Mouse (Mus musculus) gastrocnemius, adult 8-10 months (tissue): ENCODE results near the gene Armc3. TPM values are rescaled to one million over a fixed set of nuclear protein-coding genes. Genes with fewer than 3 reads are reported as not detected.
"Not testable (repeated sequence)": the region's sequence is repeated elsewhere in the genome, so short reads cannot be mapped to it uniquely, and the experiment has no call there.

Experiments
- DNase-seq, 2 experiments: peaks; one replicate each; pipeline ENCODE4 v3.0.0; 2022; ENCODE audit warnings: low spot score in 2 of 2
- total RNA-seq, 4 experiments: library from RNA; stranded (reverse); gene quantifications; 2 replicates each; pipeline ENCODE4 v1.2.4; 2022

The Armc3 gene
- total RNA-seq, 4 experiments from 2014 or later = not detected

DNA sequence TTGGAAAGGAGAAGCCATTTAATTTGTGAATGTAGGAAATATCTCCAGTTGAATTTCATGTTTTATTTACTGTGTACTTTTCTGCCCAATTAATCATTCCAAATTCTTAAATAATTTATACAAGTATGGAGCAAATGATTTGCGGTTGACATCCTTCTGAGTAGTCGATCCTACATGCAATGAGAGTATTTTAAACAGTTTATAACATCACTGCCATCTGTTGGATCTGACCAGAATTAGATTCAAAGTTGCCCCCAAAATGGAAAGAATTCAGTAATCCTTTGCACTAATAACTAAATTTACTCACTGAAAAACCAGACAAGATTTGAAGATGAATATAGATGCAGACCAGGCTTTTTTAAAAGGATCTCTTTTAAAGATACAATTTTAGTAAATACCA lies 75.5 kb downstream of the Armc3 start:
- DNase-seq = no peak

DNA sequence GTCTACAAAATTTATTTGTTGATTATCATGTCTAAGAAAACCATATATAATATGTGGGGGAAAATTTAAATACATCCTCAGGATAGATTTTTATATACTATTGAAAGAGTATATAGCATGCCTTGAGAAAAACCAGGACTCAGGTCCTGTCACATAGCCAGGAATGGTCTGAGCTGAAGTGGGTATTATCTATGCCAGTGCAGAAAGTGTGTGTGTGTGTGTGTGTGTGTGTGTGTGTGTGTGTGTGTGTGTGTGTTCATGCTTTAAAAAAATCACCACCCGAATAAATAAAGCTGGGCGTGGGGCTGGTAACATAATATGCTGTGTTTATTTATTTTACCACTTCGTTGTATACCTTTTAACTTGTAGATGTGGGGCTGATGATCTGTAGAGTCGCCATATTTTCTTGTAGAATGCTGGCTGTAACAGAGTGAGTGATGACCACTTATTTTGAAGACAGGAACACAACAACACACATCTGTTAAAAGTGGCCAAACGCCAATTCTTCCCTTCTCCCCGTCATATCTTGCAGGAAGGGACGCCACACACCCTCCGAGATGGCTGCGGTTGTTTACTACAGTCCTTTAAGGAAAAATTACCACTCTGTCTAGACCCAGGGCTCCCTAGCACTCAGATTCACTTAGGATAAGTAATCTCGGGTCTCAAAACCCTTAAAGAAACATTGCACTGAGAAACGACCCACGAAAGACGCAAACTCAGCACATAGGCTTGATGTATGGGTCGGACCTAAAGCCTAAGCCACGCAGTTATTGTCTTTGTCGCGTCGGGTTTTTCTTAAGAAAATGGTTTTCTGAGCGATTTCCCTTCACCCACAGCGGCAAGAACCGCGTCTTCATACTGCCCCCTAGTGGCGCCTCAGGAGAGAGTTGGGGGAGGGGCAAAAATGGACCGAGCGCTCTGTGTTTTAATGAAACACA lies 76.8 kb downstream of the Armc3 start:
- DNase-seq = peak; percentile 34 to 41

DNA sequence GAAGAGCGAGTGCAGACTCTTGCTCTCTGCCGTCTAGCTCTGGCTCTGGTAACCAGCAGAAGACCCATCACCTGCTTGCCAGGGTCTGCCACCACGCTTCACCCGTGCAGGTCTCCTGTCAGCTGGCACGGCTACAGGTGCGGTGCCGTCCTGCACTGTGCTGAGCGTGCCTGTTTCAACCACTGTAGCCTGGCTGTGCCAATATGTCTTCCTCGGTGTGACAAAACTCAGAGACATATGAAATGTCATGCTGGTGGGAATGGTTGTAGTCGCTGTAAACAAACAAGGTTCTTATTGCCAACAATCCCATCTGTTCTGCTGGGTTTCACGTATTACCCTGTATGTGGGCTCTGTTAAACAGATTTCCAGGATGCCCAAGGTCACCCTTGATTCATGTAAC lies 81.2 kb downstream of the Armc3 start:
- no peak for DNase-seq

DNA sequence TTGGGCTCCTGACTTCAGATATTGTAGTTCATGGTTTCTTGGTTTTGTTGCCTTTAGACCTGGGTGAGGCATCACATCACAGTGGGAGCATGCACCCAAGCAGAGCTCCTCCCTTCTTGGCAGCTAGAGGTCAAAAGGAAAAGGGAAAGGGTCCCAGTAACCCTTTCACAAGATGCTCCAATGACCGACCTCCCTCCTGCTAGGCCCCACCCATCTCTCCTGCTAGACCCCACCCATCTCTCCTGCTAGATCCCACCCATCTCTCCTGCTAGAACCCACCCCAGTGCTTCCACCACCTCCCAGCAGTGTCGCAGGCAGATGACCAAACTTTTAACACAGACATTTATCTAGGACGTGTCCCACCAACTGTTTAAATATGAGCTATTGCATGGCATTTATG lies 93.3 kb downstream of the Armc3 start:
- no peak for DNase-seq

- DNase-seq = no peak
These were observed 101.4 kb downstream of the Armc3 start for GRCm38 (mm10) chr2:19300345-19301089.

DNA sequence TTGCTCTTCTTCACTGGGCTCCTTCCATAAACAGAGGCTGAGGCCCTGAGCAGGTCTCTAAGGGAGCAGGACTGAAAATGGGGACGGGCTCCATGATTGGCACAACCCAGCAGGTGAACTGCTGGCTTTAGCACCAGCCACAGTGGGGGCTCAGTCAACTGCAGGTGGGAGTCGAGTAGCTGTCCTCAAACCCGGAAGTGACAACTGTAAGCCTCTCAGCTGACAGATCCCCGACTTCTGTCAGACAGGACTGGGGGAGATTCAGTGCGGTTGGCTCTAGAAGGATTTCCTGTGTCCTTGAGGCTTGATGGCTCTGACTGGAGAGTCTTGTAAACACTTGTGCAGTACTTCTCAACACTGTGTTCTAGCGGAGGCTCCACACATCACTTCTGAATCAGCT lies 102.1 kb downstream of the Armc3 start:
- no peak for DNase-seq

- DNase-seq = not testable (repeated sequence)
These were observed 104.0 kb downstream of the Armc3 start for GRCm38 (mm10) chr2:19303087-19303486.

- no peak for DNase-seq
These were observed 111.4 kb downstream of the Armc3 start for GRCm38 (mm10) chr2:19310498-19310897.

DNA sequence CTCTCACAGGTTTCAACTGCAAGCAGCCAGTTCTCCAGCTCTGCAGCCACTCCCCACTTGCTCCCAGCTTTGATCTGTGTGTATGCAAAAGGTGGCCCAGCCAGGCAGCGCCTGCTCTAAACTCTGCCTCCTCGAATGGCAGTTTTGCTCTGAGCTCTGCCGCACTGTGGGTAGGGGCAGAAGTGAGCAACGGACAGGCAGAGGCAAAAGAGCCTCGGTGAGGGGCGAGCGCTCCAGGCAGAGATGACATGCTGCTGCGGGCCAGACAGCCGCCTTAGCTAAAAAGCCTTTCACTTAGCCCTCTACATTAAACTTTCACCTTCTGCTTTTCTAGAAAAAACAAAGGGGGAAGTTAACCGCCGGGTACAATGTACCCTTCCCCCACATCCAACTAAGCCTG lies 117.0 kb downstream of the Armc3 start:
- DNase-seq = no peak

DNA sequence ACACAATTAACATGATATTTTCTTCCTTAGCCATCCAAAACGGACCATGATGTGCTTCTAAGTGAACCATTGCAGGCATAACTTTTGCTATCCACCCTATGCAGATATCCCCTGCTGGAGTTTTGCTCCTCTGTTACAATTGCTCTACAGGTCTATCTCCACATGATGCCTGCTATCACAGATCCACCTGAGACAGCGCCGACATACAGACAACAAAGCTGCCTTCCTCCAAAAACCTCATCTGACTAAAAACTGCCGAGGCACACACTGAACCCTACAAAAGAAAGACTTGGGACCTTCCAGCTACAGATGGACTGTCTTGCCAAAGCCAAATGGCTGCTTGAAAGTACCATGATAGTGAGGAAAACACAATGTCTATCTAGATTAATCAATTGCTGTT lies 117.6 kb downstream of the Armc3 start:
- DNase-seq = no peak

DNA sequence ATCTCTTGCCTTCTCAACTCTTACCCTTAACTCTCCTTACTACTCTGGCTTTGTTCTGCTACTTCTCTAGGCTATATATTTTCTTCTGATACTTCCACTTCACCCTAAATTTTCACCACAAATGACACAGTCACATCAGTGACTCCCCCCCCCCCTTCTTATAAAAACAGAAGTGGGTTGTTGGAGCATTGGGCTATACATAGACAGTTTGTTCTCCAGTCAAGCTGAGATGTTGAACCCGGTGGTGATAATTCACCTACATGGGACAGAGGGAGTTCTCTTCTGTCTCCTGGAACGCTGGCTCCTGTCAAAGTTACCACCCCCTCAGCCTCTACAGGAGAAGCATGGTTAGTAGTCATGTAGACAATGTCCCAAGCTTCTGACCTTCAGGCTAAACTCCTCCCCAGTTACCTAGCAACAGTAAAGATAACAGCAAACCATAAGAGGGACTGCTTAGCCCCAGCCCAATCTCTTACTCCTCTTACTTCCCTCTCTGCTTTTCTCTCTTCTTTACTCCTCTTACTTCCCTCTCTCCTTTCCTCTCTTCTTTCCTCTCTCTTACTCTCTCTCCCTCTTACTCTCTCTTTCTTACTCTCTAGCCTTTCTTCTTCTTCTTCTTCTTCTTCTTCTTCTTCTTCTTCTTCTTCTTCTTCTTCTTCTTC lies 118.2 kb downstream of the Armc3 start:
- DNase-seq = not testable (repeated sequence)

- DNase-seq = no peak
These were observed 119.4 kb downstream of the Armc3 start for GRCm38 (mm10) chr2:19318499-19318898.

GRCm38 (mm10) chr2:19319284-19319683 lies 120.2 kb downstream of the Armc3 start:
- no peak for DNase-seq

DNA sequence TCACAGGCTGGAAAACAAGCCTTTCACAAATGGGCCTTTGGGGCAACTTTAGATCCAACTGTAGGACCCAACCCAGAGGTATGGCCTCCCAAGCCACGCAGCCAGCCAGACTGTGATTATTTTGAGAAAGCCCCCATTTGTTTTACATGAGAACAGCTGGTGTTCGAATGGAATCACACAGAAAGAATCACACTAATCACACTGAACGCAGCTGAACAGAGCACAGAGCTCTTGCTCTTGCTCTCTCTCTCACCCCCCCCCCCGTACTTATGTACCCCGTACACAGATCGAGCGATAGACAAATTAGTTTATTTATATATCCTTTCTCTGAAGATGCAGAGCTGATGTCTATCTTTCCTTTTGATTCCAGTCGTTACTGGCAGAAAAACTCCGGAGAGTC lies 123.3 kb downstream of the Armc3 start:
- DNase-seq = no peak

DNA sequence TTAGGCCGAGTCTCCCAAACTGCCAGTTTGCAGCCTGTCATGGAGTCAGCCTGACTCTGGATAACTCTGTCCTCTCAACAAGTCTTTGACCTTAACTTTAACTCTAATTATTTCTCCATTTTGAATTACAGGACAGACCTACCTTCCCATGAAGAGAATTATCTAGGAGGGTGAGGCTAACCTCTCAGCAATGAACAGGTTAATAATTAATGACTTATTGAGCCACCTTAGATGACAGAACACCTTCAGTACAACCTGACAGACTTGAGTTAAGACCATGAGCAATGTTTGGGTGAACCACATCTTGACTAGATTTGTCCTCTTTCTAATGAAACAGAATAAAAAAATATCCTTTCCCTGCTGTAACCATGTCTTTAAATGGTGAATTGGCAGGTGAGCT lies 127.3 kb downstream of the Armc3 start:
- no peak for DNase-seq

DNA sequence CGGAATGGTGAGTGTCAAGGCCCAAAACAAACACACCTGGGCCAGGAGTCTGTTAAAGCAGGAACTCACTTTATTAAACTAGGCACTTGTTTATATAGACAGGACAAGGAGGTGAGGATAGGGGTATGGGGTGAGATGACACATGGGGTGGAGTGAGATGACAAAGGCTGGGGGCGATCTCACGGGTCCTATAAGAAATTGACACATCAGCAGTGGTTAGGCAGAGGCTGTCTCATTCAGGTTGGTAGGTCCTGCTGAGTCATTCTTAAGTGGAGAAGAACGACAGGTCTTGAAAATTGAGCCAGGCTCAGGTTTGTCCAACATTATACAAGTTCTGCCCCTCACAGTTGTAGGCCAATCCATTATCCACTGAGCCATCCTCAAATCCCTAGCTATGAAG lies 128.7 kb downstream of the Armc3 start:
- DNase-seq = no peak

DNA sequence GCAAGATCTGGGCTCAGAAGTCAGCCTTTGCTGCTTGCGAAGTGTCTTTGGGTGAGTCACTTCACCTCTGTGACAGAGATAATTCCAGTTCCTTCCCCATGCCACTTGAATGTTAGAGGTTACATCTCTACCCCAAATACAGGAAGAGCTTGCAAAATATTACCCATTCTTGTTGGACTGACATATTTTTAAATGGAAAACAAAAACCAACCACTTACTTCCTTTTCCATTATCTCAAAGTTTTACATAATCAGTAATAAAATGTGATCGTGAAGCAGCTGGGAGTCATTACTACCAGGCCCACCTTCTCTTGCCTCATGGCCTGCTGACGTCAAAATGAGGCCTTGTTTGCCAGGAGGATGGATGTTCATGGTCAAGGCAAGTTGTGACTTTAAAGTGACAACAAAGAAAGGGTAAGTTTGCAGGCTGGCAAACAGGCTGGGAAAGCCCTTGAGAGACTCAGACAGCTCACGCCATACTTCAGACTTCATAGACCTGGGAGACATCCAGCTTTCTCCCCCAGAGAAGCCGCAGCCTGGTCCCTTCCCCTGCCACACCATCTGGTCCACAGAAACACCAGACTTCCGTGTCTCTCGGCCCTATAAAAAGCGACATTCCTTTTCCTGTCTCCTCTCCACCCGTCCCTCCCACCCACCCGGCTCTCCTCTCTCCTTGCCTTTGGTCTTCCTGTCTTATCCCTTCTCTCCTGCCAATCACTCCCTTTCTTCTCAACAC lies 145.0 kb downstream of the Armc3 start:
- DNase-seq = no peak

GRCm38 (mm10) chr2:19344636-19345413 lies 145.7 kb downstream of the Armc3 start:
- DNase-seq = peak; percentile 67 to 69

- no peak for DNase-seq
These were observed 146.4 kb downstream of the Armc3 start for GRCm38 (mm10) chr2:19345414-19345964.

- no peak for DNase-seq
These were observed 149.4 kb downstream of the Armc3 start for GRCm38 (mm10) chr2:19348454-19348853.
